Mouse (Mus musculus) left cerebral cortex, postnatal 10 days (tissue): Measurements from ENCODE around the gene Zfp148. TPM values are rescaled to one million over a fixed set of nuclear protein-coding genes. Genes with fewer than 3 reads are reported as not detected.
A peak's percentile ranks its signal among the peaks of the same experiment; 100 is the strongest.
"Not testable (repeated sequence)": the region's sequence is repeated elsewhere in the genome, so short reads cannot be mapped to it uniquely, and the experiment has no call there.

Experiments used
- DNase-seq, 2 experiments: peaks; one replicate each; pipeline ENCODE4 v3.0.0; 2021 to 2022; ENCODE audit warnings: low spot score in 2 of 2, mixed read lengths in 1 of 2; ENCODE audit errors: extremely low spot score in 1 of 2
- intact Hi-C: fragments of 180-260 bp; cut with DNase I; formaldehyde crosslinking; loops from one replicate; pipeline ENCODE4 v1.15.1; 2025
- total RNA-seq, 2 experiments: library from RNA; stranded (reverse); gene quantifications; 2 replicates each; pipeline ENCODE4 v1.2.3; 2021

Zfp148 gene
- total RNA-seq, 2 experiments from 2014 or later = 86.2 to 99.7 TPM

GRCm38 (mm10) chr16:33510856-33511255 lies 130.2 kb downstream of the Zfp148 start:
- intact Hi-C loops, DNase-seq: not testable (repeated sequence)

DNA sequence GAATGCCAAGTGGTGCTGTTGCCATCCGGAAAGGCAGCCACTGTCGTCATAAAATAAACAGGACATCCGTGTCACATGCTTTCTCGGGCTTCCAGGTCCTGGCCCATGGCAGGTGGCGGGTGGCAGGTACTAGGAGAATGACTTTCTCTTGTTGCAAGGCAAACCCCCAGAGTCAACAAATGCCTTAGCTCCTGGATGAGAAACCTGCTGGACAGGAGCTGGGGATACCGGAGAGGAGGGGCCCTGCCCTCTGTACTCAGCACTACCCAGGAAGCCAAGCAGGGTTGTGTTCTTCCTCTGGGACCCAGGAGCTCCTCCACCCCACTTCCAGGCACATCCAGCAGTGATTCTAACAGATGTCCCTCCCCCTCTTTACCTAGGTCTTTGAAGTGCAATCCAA lies 131.9 kb downstream of the Zfp148 start:
- intact Hi-C loops = no loop called here

GRCm38 (mm10) chr16:33516807-33517565 lies 136.3 kb downstream of the Zfp148 start, which contains the start of gene Slc12a8:
Gene Slc12a8 (plus strand): TSS chr16:33517328.
- peak; percentile 43 to 58 for DNase-seq
- intact Hi-C loops = no loop called here

More for the DNA sequence above, 131.9 kb downstream of the Zfp148 start:
- DNase-seq = no peak

- no peak for DNase-seq
- intact Hi-C loops = no loop called here
These were observed 137.0 kb downstream of the Zfp148 start for GRCm38 (mm10) chr16:33517627-33518026.

GRCm38 (mm10) chr16:33518236-33518635 lies 137.6 kb downstream of the Zfp148 start:
- DNase-seq = no peak
- intact Hi-C loops = no loop called here

- no peak for DNase-seq
- intact Hi-C loops = no loop called here
These were observed 139.4 kb downstream of the Zfp148 start for GRCm38 (mm10) chr16:33519916-33520568.

DNA sequence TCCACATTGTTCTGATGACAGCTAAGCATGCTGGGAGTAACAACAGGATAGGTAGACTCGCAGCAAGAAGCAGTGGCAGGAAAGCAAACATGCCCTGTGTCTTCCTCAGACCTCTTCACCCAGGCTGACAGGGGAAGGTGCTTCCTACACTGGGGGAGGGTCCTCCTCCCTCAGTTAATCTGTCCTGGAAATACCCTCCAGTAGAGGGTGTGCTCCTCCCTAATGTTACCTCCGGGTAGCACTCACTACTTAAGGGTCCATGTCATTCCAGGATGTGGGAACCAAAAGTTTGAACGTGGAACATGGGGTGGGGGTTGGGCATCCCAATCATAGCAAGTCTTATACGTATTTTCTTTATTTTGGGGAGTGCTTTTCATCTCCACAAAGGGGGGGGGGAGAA lies 141.9 kb downstream of the Zfp148 start:
- no peak for DNase-seq
- intact Hi-C loops = no loop called here

DNA sequence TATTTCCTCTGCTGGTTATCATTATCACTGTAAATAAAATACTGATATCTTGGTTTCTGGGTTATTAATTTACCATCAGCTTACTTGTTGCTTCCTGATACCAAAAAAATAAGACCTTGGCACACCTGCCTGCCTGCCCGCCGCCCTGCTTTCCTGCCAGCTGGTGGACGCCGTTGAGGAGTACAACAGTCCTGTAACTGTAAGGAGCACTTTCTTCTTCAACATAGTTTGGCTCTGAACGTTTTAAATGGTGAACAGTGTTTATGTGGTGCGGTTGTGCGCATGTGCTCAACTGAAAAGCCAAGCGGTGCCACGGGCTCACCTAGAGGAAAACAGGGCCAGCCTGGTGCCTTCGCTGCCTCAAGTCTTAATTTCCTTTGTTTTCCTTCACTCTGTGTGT lies 142.9 kb downstream of the Zfp148 start:
- DNase-seq = no peak

GRCm38 (mm10) chr16:33529502-33530454 lies 149.1 kb downstream of the Zfp148 start:
- peak; percentile 19 to 46 for DNase-seq
- intact Hi-C loops = no loop called here

More for the DNA sequence above, 142.9 kb downstream of the Zfp148 start:
- intact Hi-C loops = no loop called here

DNA sequence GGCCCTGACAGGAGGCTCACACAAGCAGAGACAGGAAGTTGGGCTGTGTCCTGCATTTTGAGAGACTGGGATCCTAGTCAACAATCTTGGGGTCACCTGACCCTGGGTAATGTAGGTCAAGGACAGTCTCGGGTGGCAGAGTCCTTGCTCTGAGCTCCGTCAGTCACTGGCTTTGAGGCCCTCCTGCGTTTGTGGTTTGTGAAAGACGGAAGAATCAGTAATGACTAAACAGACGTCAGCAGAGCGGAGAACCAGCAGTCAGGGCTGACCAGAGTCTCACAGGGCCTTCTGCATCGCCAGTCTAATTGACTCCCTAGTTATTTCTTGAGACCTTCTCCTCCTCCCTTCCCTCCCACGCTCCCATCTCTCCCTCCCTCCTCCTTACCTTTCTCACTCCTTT lies 150.5 kb downstream of the Zfp148 start:
- intact Hi-C loops = no loop called here
- no peak for DNase-seq

DNA sequence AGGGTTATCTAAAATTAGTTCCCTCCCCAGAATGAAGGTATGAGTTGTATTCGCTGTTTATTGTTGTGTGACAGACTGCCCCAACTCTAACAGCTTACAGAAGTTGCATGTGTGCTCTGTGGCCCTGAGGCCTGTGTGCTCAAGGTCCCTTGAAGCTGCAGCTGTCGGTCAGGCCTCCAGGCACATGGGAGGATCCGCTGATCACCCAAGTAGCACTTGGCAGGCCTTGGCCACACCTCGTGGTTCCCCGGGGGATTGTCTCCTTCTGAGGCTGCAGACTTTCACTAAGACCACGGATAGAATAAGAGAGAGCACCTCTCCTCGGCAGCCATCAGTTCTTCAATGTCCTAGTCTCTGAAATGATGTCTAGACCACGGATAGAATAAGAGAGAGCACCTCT lies 155.8 kb downstream of the Zfp148 start:
- no peak for DNase-seq
- intact Hi-C loops = no loop called here

DNA sequence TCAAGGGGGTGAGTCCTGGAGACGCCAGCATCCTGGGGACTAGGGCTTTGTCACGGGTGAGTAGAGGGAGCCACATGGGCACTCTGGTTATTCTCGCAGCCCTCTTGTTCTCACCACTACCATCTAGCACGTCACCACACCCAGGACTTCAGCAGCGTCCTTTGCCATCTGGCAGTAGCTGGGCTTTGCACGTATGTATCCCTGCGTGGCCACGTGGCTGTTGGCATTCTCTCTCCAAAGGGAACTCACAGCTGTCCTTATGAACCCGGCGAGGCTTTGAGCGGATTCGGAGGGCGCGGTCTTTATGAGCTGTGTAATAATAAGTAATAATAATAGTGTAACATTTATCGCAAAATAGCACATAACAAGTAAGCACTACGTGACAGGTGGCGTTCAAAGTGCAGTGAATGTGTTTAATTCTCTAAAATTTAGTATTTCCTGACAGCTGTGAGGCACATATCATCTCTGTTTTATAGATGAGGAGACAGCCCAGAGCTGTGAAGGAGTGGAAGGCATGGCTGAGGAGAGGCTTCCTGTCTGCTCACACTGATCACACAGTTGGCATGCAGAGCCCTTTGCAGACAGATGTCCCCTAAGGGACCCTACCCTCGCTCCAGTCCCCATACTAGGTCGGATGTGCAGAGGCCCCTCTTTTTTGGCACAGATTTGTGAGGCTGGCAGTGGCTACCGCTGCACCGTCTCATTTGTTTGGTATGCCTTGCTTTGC lies 157.0 kb downstream of the Zfp148 start:
- no peak for DNase-seq
- intact Hi-C loops = no loop called here

GRCm38 (mm10) chr16:33544346-33544745 lies 163.7 kb downstream of the Zfp148 start:
- intact Hi-C loops = no loop called here
- no peak for DNase-seq

DNA sequence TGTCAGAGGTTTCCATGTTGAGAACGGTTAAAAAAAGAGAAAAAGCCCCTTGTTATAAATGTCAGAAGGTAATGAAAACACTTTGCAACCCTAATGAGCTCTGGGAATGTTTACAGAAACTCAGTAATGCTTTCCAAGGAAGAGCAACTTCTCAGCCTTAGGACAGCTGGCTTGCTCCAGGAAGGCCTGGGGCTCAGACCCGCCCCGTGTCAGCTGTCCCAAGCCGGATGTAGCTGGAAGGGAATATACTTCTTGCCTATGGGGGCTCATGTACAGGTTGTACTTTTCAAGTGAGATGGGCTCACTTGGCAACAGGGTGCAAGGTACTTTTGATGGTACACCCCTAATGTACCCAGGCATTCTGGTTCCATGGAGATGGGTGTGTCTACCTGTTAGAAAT lies 164.9 kb downstream of the Zfp148 start:
- intact Hi-C loops = no loop called here
- DNase-seq = no peak

DNA sequence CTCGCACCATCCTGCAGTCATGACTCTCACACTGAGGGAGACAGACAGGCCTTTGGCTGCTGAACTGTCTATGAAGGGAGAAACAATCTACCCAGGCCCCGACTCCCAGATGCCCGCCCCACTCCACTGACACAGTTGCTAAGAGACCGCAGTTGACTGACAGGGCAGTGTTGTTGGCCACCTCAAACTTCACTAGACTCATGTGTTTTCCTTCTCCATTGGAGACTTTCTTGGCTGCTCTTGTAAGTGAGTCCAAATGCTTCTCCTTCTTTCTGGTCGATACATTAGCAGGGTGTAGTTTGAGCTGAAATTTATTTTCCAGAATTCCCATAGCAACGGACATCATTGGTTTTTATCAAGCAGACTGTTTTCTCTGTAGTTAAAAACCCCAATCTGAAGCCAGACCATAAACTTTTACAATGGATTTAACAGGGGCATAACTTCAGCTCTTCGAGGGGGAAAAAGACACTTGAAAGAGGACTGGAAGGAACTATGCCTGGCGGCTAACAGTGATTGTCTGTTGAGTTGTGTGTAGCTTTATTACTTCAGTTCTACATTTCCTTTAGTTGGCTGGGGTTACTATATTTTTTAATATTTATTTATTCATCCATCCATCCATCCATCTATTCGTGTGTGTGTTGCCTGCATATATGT lies 173.2 kb downstream of the Zfp148 start:
- intact Hi-C loops = no loop called here

More for the DNA sequence above, 173.2 kb downstream of the Zfp148 start:
- DNase-seq = peak in 1 of 2 experiments; percentile 51
